Comparison of ENCODE assay signal across 10 mouse cellular contexts in the genomic region with DNA sequence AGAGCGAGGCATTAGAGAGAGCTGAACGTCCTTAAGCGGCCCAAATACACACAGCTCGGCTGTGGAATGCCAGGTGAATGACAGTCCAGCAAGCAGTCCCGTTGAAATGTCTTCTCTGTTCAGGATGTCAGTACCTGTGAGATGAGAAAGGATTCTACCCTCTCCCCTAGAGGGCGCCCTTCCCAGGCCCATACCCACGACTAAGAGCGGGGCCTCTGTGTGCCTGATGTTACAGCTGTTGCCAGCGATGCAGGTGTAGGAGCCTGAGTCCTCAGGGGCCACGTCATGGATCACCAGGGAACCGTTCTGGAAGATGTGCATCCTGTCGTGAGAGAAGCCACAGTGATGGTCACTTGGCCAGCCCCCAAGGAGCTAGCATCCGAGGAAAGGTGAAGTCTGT. TPM values are rescaled to one million over a fixed set of nuclear protein-coding genes. Genes with fewer than 3 reads are reported as not detected.
A peak's percentile ranks its signal among the peaks of the same experiment; 100 is the strongest.
DNase-seq lines count a peak whose midpoint lies in the region; ATAC-seq and TF ChIP-seq lines count a peak whose summit lies in the region.
"Had no signal": no experiment of that assay in that cellular context is flagged by ENCODE, and none has a peak within 500 bp of the region (broad histone marks: within the 10 kb centered on the region; RNA-seq: fewer than 3 reads in every experiment).

No protein-coding gene starts in this region.

- peaks cover 86% of the 10 kb centered on the region for H3K36me3 ChIP-seq in kidney, embryonic 14.5 days (ENCODE audit: control insufficient read depth, insufficient read depth, low read length)
- H3K36me3 ChIP-seq in forebrain, embryonic 13.5 days (ENCODE audit: poor library complexity, severe bottlenecking): peaks cover 90% of the 10 kb centered on the region

- peak; percentile 27 for DNase-seq in kidney, adult 18-20 months
- peak; percentile 59 for DNase-seq in ES-CJ7 (ENCODE audit: low read depth, low spot score)
- no peak for DNase-seq in left cerebral cortex, postnatal 14 days (ENCODE audit: low spot score in 2 of 2)

- H3K4me3 ChIP-seq in kidney, embryonic 14.5 days (ENCODE audit: low read length): no peak overlapping the region
- no peak overlapping the region for H3K4me3 ChIP-seq in cortical plate, adult 2 months (ENCODE audit: insufficient read depth, low read length)
- H3K4me3 ChIP-seq in forebrain, embryonic 13.5 days: no peak overlapping the region
- H3K4me3 ChIP-seq: embryonic facial prominence, embryonic 12.5 days; heart, embryonic 10.5 days had no signal

- H3K9ac ChIP-seq in kidney, embryonic 14.5 days (ENCODE audit: low read depth, low read length): no peak overlapping the region
- H3K9ac ChIP-seq in forebrain, embryonic 13.5 days: no peak overlapping the region
- H3K9ac ChIP-seq: embryonic facial prominence, embryonic 12.5 days had no signal

- H3K4me1 ChIP-seq in kidney, embryonic 14.5 days (ENCODE audit: control insufficient read depth, insufficient read depth, low read length): no peaks in the 10 kb centered on the region
- no peaks in the 10 kb centered on the region for H3K4me1 ChIP-seq in cortical plate, adult 2 months (ENCODE audit: control insufficient read depth, insufficient read depth, low read length)
- H3K4me1 ChIP-seq in forebrain, embryonic 13.5 days: no peaks in the 10 kb centered on the region
- H3K4me1 ChIP-seq: embryonic facial prominence, embryonic 12.5 days; heart, embryonic 10.5 days had no signal

- no peak for ATAC-seq in kidney, embryonic 14.5 days (ENCODE audit: low FRiP score, low TSS enrichment)
- ATAC-seq in neutrophil, adult 5-6 weeks (ENCODE audit: extremely low read depth, insufficient number of reproducible peaks, low FRiP score, poor library complexity, severe bottlenecking): 0 out of 2 replicates have a peak, but pooled peaks have one; percentile 11
- no peak; the same call in 1 of the 2 replicates for ATAC-seq in erythroid progenitor cell, adult 5-6 weeks (replicated peaks; ENCODE audit: low FRiP score, poor library complexity, severe bottlenecking)
- ATAC-seq in forebrain, embryonic 13.5 days: no peak

- WGBS in kidney, embryonic 14.5 days: 92% methylated on average over 13 of the region's 13 CpGs
- WGBS in forebrain, embryonic 13.5 days: 91% methylated on average over 13 of the region's 13 CpGs

- no peak overlapping the region for H3K4me2 ChIP-seq in kidney, embryonic 14.5 days (replicated peaks; ENCODE audit: low read depth, low read length)
- no peak overlapping the region for H3K4me2 ChIP-seq in forebrain, embryonic 13.5 days
- H3K4me2 ChIP-seq: embryonic facial prominence, embryonic 12.5 days had no signal

- TF ChIP-seq POLR2A in cortical plate, adult 2 months (IDR thresholded peaks at IDR 0.05; ENCODE audit: extremely low read depth, insufficient read depth, low read length): no peak

- intact Hi-C loops in left cerebral cortex, postnatal 14 days (cut with DNase I): no loop called here

- no peak overlapping the region for H3K27ac ChIP-seq in kidney, embryonic 14.5 days (ENCODE audit: low read depth, low read length)
- H3K27ac ChIP-seq in cortical plate, adult 2 months (ENCODE audit: insufficient read depth, low read length): no peak overlapping the region
- H3K27ac ChIP-seq in forebrain, embryonic 13.5 days: no peak overlapping the region
- H3K27ac ChIP-seq: embryonic facial prominence, embryonic 12.5 days; heart, embryonic 10.5 days had no signal

- no peaks in the 10 kb centered on the region for H3K9me3 ChIP-seq in kidney, embryonic 14.5 days (ENCODE audit: control insufficient read depth, low read length)
- H3K9me3 ChIP-seq in forebrain, embryonic 13.5 days (replicated peaks): peaks cover 8% of the 10 kb centered on the region; the same call in 1 of the 2 replicates
- H3K9me3 ChIP-seq: embryonic facial prominence, embryonic 12.5 days; heart, embryonic 10.5 days had no signal

- no peaks in the 10 kb centered on the region for H3K27me3 ChIP-seq in kidney, embryonic 14.5 days (ENCODE audit: control insufficient read depth, insufficient read depth, low read length)
- no peaks in the 10 kb centered on the region for H3K27me3 ChIP-seq in forebrain, embryonic 13.5 days
- H3K27me3 ChIP-seq: embryonic facial prominence, embryonic 12.5 days had no signal

- TF ChIP-seq CTCF in cortical plate, adult 2 months (IDR thresholded peaks at IDR 0.05; ENCODE audit: extremely low read depth, insufficient read depth, low read length): peak; percentile 25; the same call in 1 of the 2 replicates

RNA-seq across cellular contexts. Expression of a gene that starts 20.1 kb away (rescaled TPM):
- 10.3 and 12.8 TPM in 2 replicates for polyA plus RNA-seq in kidney, embryonic 14.5 days (2014; fragmentation: Nextera tagmentation; extraction: Ambion mirVana)
- 89.1 and 90.0 TPM in 2 replicates for polyA plus RNA-seq in cortical plate, adult 2 months (2012; rRNA removed)
- total RNA-seq in neutrophil, adult 5-6 weeks (2017): 30.5 and 37.6 TPM in 2 replicates
- total RNA-seq in erythroid progenitor cell, adult 5-6 weeks (2015; ENCODE audit: low replicate concordance): 12.2 and 23.8 TPM in 2 replicates
- total RNA-seq in erythroid progenitor cell, adult 5-6 weeks (2017; ENCODE audit: low replicate concordance): 7.2 and 9.9 TPM in 2 replicates
- 4.2 and 4.4 TPM in 2 replicates for polyA plus RNA-seq in forebrain, embryonic 13.5 days (2015; fragmentation: Nextera tagmentation; extraction: Ambion mirVana)
- 10 to 100 TPM; 52.0 to 65.9 TPM for total RNA-seq in left cerebral cortex, postnatal 14 days (2021)

RNA-seq across cellular contexts. Expression of a gene that starts 29.9 kb away (rescaled TPM):
- 3.0 and 4.8 TPM in 2 replicates for polyA plus RNA-seq in kidney, embryonic 14.5 days (2014; fragmentation: Nextera tagmentation; extraction: Ambion mirVana)
- polyA plus RNA-seq in cortical plate, adult 2 months (2012; rRNA removed): 60.0 and 70.5 TPM in 2 replicates
- 5.5 and 7.9 TPM in 2 replicates for total RNA-seq in neutrophil, adult 5-6 weeks (2017)
- 0.42 and 5.8 TPM in 2 replicates for total RNA-seq in erythroid progenitor cell, adult 5-6 weeks (2015; ENCODE audit: low replicate concordance)
- total RNA-seq in erythroid progenitor cell, adult 5-6 weeks (2017; ENCODE audit: low replicate concordance): 0.26 TPM in 1 of 2 replicates, not detected in the other
- 9.8 and 12.4 TPM in 2 replicates for polyA plus RNA-seq in forebrain, embryonic 13.5 days (2015; fragmentation: Nextera tagmentation; extraction: Ambion mirVana)
- 10 to 100 TPM; 49.3 to 50.8 TPM for total RNA-seq in left cerebral cortex, postnatal 14 days (2021)

RNA-seq across cellular contexts. Expression of a gene that starts 53.2 kb away (rescaled TPM):
- polyA plus RNA-seq in kidney, embryonic 14.5 days (2014; fragmentation: Nextera tagmentation; extraction: Ambion mirVana): 58.5 and 64.1 TPM in 2 replicates
- polyA plus RNA-seq in cortical plate, adult 2 months (2012; rRNA removed): 6.5 and 6.8 TPM in 2 replicates
- not detected in 2 replicates for total RNA-seq in neutrophil, adult 5-6 weeks (2017)
- not detected in 2 replicates for total RNA-seq in erythroid progenitor cell, adult 5-6 weeks (2015; ENCODE audit: low replicate concordance)
- total RNA-seq in erythroid progenitor cell, adult 5-6 weeks (2017; ENCODE audit: low replicate concordance): 0.30 TPM in 1 of 2 replicates, not detected in the other
- 32.5 and 35.3 TPM in 2 replicates for polyA plus RNA-seq in forebrain, embryonic 13.5 days (2015; fragmentation: Nextera tagmentation; extraction: Ambion mirVana)
- total RNA-seq in left cerebral cortex, postnatal 14 days (2021): 10 to 100 TPM; 13.8 to 13.9 TPM

Comparison
In these comparisons a context has a peak if more than half of its experiments do, and no peak if none do; other contexts are left out.
1. DNase-seq: peak in kidney, adult 18-20 months (single experiment) and ES-CJ7 (single experiment); none in left cerebral cortex, postnatal 14 days (0 of 2).
2. RNA of a gene that starts 53.2 kb away (total RNA-seq): 13.8 to 13.9 TPM in left cerebral cortex, postnatal 14 days; 0.30 TPM in erythroid progenitor cell, adult 5-6 weeks and not detected in neutrophil, adult 5-6 weeks; every median in the first group is over 10 times any median in the second.